Mouse (Mus musculus) layer of hippocampus, adult 9-11 months (tissue): ENCODE results near the gene Ttc7b.

Experiments
- DNase-seq: peaks from one replicate; pipeline ENCODE4 v3.0.0; 2022

The Ttc7b gene

GRCm38 (mm10) chr12:100520794-100521186 is at the start of gene Ttc7b:
TSS of gene Ttc7b (minus strand) at chr12:100520826.
- DNase-seq, result no peak

GRCm38 (mm10) chr12:100568831-100569230 is 48.2 kb upstream of the Ttc7b start:
- DNase-seq, result peak; percentile 87

- no peak for DNase-seq
Measured at GRCm38 (mm10) chr12:100568105-100568504, 47.5 kb upstream of the Ttc7b start.

GRCm38 (mm10) chr12:100567627-100568026 is 47.0 kb upstream of the Ttc7b start:
- no peak for DNase-seq

- DNase-seq, result no peak
Measured at GRCm38 (mm10) chr12:100553675-100554074, 33.0 kb upstream of the Ttc7b start.

- no peak for DNase-seq
Measured at GRCm38 (mm10) chr12:100551972-100552371, 31.3 kb upstream of the Ttc7b start.

- no peak for DNase-seq
Measured at GRCm38 (mm10) chr12:100544194-100544567, 23.6 kb upstream of the Ttc7b start.

GRCm38 (mm10) chr12:100543437-100544193 is 23.0 kb upstream of the Ttc7b start:
- DNase-seq, result no peak

- DNase-seq, result no peak
Measured at GRCm38 (mm10) chr12:100542494-100542893, 21.9 kb upstream of the Ttc7b start.

GRCm38 (mm10) chr12:100542076-100542475 is 21.4 kb upstream of the Ttc7b start:
- DNase-seq, result no peak

- DNase-seq, result no peak
Measured at GRCm38 (mm10) chr12:100539158-100539714, 18.6 kb upstream of the Ttc7b start.

GRCm38 (mm10) chr12:100538445-100539157 is 18.0 kb upstream of the Ttc7b start:
- no peak for DNase-seq

GRCm38 (mm10) chr12:100537091-100537490 is 16.5 kb upstream of the Ttc7b start:
- DNase-seq, result no peak

- no peak for DNase-seq
Measured at GRCm38 (mm10) chr12:100535028-100535427, 14.4 kb upstream of the Ttc7b start.

GRCm38 (mm10) chr12:100534028-100534427 is 13.4 kb upstream of the Ttc7b start:
- no peak for DNase-seq

GRCm38 (mm10) chr12:100533209-100533608 is 12.6 kb upstream of the Ttc7b start:
- no peak for DNase-seq

GRCm38 (mm10) chr12:100531740-100532139 is 11.1 kb upstream of the Ttc7b start:
- no peak for DNase-seq

- DNase-seq, result no peak
Measured at GRCm38 (mm10) chr12:100530871-100531270, 10.2 kb upstream of the Ttc7b start.

- DNase-seq, result no peak
Measured at GRCm38 (mm10) chr12:100529651-100530050, 9.0 kb upstream of the Ttc7b start.

GRCm38 (mm10) chr12:100529172-100529571 is 8.5 kb upstream of the Ttc7b start:
- no peak for DNase-seq

GRCm38 (mm10) chr12:100528246-100528645 is 7.6 kb upstream of the Ttc7b start:
- DNase-seq, result no peak

- DNase-seq, result peak; percentile 90
Measured at GRCm38 (mm10) chr12:100527753-100528152, 7.1 kb upstream of the Ttc7b start.

- DNase-seq, result no peak
Measured at GRCm38 (mm10) chr12:100527241-100527640, 6.6 kb upstream of the Ttc7b start.

- no peak for DNase-seq
Measured at GRCm38 (mm10) chr12:100525939-100526338, 5.3 kb upstream of the Ttc7b start.
